Mouse (Mus musculus): ENCODE results near the gene Mmp3.
"Not testable (repeated sequence)": the region's sequence is repeated elsewhere in the genome, so short reads cannot be mapped to it uniquely, and the experiment has no call there.

Gene Mmp3

GRCm38 (mm10) chr9:7445522-7445921, at the start of gene Mmp3:
Gene Mmp3 (plus strand): TSS chr9:7445822.
- peak; percentile 1 for DNase-seq (ENCODE audit: low read depth, low spot score)

GRCm38 (mm10) chr9:7396556-7396955, 49.1 kb upstream of the Mmp3 start:
- DNase-seq (ENCODE audit: low read depth, low spot score) = not testable (repeated sequence)

- peak; percentile 5 for DNase-seq (ENCODE audit: low read depth, low spot score)
Measured at GRCm38 (mm10) chr9:7453302-7453701, 7.7 kb downstream of the Mmp3 start.

- DNase-seq (ENCODE audit: low read depth, low spot score) = no peak
Measured at GRCm38 (mm10) chr9:7470262-7470661, 24.6 kb downstream of the Mmp3 start.

GRCm38 (mm10) chr9:7483684-7484394, 38.2 kb downstream of the Mmp3 start:
- DNase-seq (ENCODE audit: low read depth, low spot score) = no peak

- DNase-seq (ENCODE audit: low read depth, low spot score) = no peak
Measured at GRCm38 (mm10) chr9:7501138-7501537, 55.5 kb downstream of the Mmp3 start.

GRCm38 (mm10) chr9:7502051-7502450, 56.4 kb downstream of the Mmp3 start, which contains the start of gene Mmp10:
Gene Mmp10 (plus strand): TSS chr9:7502352.
- DNase-seq (ENCODE audit: low read depth, low spot score) = no peak
